Mouse (Mus musculus): ENCODE measurements around the gene Opcml. TPM values are rescaled to one million over a fixed set of nuclear protein-coding genes. Genes with fewer than 3 reads are reported as not detected.
A peak's percentile ranks its signal among the peaks of the same experiment; 100 is the strongest.

The Opcml gene
- total and polyA plus RNA-seq, 2 experiments from 2014 or later = 71.2 to 128 TPM

DNA sequence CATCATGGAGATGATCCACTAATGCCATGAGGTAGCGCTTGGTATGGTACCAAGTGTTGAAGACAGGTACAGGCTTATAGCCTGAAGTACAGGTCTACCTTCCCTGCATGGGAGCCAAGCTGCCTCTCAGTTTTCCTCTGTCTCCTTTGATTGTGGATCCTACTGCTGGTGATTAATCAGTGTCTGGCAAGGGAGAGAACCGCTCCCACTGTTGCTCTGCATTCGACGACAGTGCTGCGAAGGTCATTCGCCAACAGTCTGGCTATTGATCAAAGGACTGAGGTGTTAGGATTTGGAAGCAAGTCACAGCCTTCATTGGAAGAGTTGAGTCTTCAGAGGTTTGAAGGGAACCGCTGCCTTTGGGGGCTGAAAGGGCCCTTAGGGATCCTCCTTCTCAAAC, 495.8 kb downstream of the Opcml start:
- Histone ChIP-seq H3K4me2 (ENCODE audit: low read depth, low read length, poor library complexity, severe bottlenecking) (no peak overlapping the region), H3K9ac (replicated peaks; ENCODE audit: low read length, poor library complexity, severe bottlenecking) (no peak overlapping the region), H3K9me3 (ENCODE audit: low read length) (no peaks in the 10 kb centered on the region), H3K4me1 (ENCODE audit: insufficient read depth, low read length) (no peaks in the 10 kb centered on the region; the same call in none of the 2 replicates), H3K27me3 (ENCODE audit: insufficient read depth, low read length) (no peaks in the 10 kb centered on the region), H3K36me3 (ENCODE audit: insufficient read depth, low read length) (no peaks in the 10 kb centered on the region), H3K27ac (ENCODE audit: low read depth, low read length) (no peak overlapping the region), H3K4me3 (ENCODE audit: low read depth, low read length) (no peak overlapping the region)
- ATAC-seq (ENCODE audit: low FRiP score) (no peak), DNase-seq (ENCODE audit: low spot score) (no peak)
- no peak for TF ChIP-seq CTCF (IDR thresholded peaks at IDR 0.05)
- 89% methylated on average over 7 of the region's 7 CpGs for WGBS

- TF ChIP-seq CTCF (IDR thresholded peaks at IDR 0.05) = no peak
- H3K4me1 ChIP-seq (ENCODE audit: insufficient read depth, low read length) = no peaks in the 10 kb centered on the region; the same call in 1 of the 2 replicates
- no peak overlapping the region for H3K9ac ChIP-seq (replicated peaks; ENCODE audit: low read length, poor library complexity, severe bottlenecking)
- no peak overlapping the region for H3K27ac ChIP-seq (ENCODE audit: low read depth, low read length)
- no peaks in the 10 kb centered on the region for H3K27me3 ChIP-seq (ENCODE audit: insufficient read depth, low read length)
- ATAC-seq (ENCODE audit: low FRiP score) = no peak
- no peaks in the 10 kb centered on the region for H3K36me3 ChIP-seq (ENCODE audit: insufficient read depth, low read length)
- H3K9me3 ChIP-seq (ENCODE audit: low read length) = no peaks in the 10 kb centered on the region
- H3K4me3 ChIP-seq (ENCODE audit: low read depth, low read length) = no peak overlapping the region
- H3K4me2 ChIP-seq (ENCODE audit: low read depth, low read length, poor library complexity, severe bottlenecking) = no peak overlapping the region
- DNase-seq (ENCODE audit: low spot score) = no peak
- WGBS = 44% methylated on average over 2 of the region's 2 CpGs
These were observed 496.9 kb downstream of the Opcml start for GRCm38 (mm10) chr9:28287485-28287884.

- ATAC-seq (ENCODE audit: low FRiP score) = no peak
- TF ChIP-seq CTCF (IDR thresholded peaks at IDR 0.05) = no peak
- H3K9ac ChIP-seq (replicated peaks; ENCODE audit: low read length, poor library complexity, severe bottlenecking) = no peak overlapping the region
These were observed 499.2 kb downstream of the Opcml start for GRCm38 (mm10) chr9:28289696-28290330.

DNA sequence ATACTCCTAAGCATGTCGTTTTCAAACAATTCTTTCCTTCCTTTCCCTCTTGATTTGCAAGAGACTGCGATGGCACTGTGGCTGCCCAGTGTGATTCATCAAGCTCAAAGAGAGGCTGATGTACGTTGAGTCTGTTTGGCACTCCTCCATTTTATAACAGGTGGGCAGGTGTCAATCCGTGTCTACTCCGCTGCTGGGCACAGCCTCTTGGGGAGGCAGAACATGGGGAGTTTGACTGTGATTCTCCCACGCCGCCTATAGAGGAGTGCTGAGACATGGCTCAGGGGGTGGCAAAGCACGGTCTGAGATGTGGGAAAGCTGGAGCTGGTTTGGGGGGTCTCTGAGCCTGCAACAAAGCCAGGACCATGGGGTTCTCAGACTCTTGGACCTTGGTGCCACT, 513.1 kb downstream of the Opcml start:
- H3K27me3 ChIP-seq (ENCODE audit: insufficient read depth, low read length) = no peaks in the 10 kb centered on the region
- no peak overlapping the region for H3K4me2 ChIP-seq (ENCODE audit: low read depth, low read length, poor library complexity, severe bottlenecking)
- TF ChIP-seq CTCF (IDR thresholded peaks at IDR 0.05) = no peak
- H3K36me3 ChIP-seq (ENCODE audit: insufficient read depth, low read length) = no peaks in the 10 kb centered on the region
- no peaks in the 10 kb centered on the region for H3K4me1 ChIP-seq (ENCODE audit: insufficient read depth, low read length)
- ATAC-seq (ENCODE audit: low FRiP score) (no peak), DNase-seq (ENCODE audit: low spot score) (no peak)
- no peak overlapping the region for H3K9ac ChIP-seq (replicated peaks; ENCODE audit: low read length, poor library complexity, severe bottlenecking)
- WGBS = 84% methylated on average over 8 of the region's 8 CpGs
- H3K27ac ChIP-seq (ENCODE audit: low read depth, low read length) = no peak overlapping the region
- H3K4me3 ChIP-seq (ENCODE audit: low read depth, low read length) = no peak overlapping the region
- no peaks in the 10 kb centered on the region for H3K9me3 ChIP-seq (ENCODE audit: low read length)

More at GRCm38 (mm10) chr9:28289696-28290330, 499.2 kb downstream of the Opcml start:
- WGBS = 68% methylated on average over 1 of the region's 1 CpGs
- no peak overlapping the region for H3K4me3 ChIP-seq (ENCODE audit: low read depth, low read length)
- no peaks in the 10 kb centered on the region for H3K9me3 ChIP-seq (ENCODE audit: low read length)
- H3K4me2 ChIP-seq (ENCODE audit: low read depth, low read length, poor library complexity, severe bottlenecking) = no peak overlapping the region
- H3K36me3 ChIP-seq (ENCODE audit: insufficient read depth, low read length) = no peaks in the 10 kb centered on the region
- H3K27me3 ChIP-seq (ENCODE audit: insufficient read depth, low read length) = no peaks in the 10 kb centered on the region
- no peaks in the 10 kb centered on the region; the same call in 1 of the 2 replicates for H3K4me1 ChIP-seq (ENCODE audit: insufficient read depth, low read length)
- peak; percentile 29 for DNase-seq (ENCODE audit: low spot score)
- no peak overlapping the region for H3K27ac ChIP-seq (ENCODE audit: low read depth, low read length)

- no peak for TF ChIP-seq CTCF (IDR thresholded peaks at IDR 0.05)
- ATAC-seq (ENCODE audit: low FRiP score) (peak; percentile 52), DNase-seq (ENCODE audit: low spot score) (peak; percentile 12)
- Histone ChIP-seq H3K27ac (ENCODE audit: low read depth, low read length) (no peak overlapping the region), H3K9me3 (ENCODE audit: low read length) (no peaks in the 10 kb centered on the region), H3K4me2 (ENCODE audit: low read depth, low read length, poor library complexity, severe bottlenecking) (no peak overlapping the region), H3K9ac (replicated peaks; ENCODE audit: low read length, poor library complexity, severe bottlenecking) (no peak overlapping the region), H3K27me3 (ENCODE audit: insufficient read depth, low read length) (no peaks in the 10 kb centered on the region), H3K36me3 (ENCODE audit: insufficient read depth, low read length) (no peaks in the 10 kb centered on the region), H3K4me1 (ENCODE audit: insufficient read depth, low read length) (no peaks in the 10 kb centered on the region), H3K4me3 (ENCODE audit: low read depth, low read length) (no peak overlapping the region)
- WGBS = 51% methylated on average over 11 of the region's 11 CpGs
These were observed 516.0 kb downstream of the Opcml start for GRCm38 (mm10) chr9:28306364-28307121.

DNA sequence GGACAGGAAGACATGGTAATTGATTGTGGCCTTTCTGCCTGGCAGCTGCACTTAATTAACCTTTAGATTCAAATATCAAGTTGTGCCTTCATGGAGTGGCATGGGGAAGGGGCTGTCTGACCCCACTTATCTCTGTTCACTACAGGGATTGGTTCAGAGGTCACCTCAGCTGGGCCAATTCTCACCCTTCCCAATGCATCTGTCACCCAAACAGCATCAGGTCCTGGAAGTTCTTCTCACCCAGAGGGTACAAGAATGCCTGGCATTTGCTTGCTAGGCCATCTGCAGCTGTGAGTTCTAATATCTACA, 516.5 kb downstream of the Opcml start:
- H3K4me2 ChIP-seq (ENCODE audit: low read depth, low read length, poor library complexity, severe bottlenecking) = no peak overlapping the region
- ATAC-seq (ENCODE audit: low FRiP score) (no peak), DNase-seq (ENCODE audit: low spot score) (no peak)
- no peak overlapping the region for H3K27ac ChIP-seq (ENCODE audit: low read depth, low read length)
- H3K9ac ChIP-seq (replicated peaks; ENCODE audit: low read length, poor library complexity, severe bottlenecking) = no peak overlapping the region
- H3K9me3 ChIP-seq (ENCODE audit: low read length) = no peaks in the 10 kb centered on the region
- no peaks in the 10 kb centered on the region for H3K27me3 ChIP-seq (ENCODE audit: insufficient read depth, low read length)
- no peaks in the 10 kb centered on the region for H3K4me1 ChIP-seq (ENCODE audit: insufficient read depth, low read length)
- no peak overlapping the region for H3K4me3 ChIP-seq (ENCODE audit: low read depth, low read length)
- no peaks in the 10 kb centered on the region for H3K36me3 ChIP-seq (ENCODE audit: insufficient read depth, low read length)
- TF ChIP-seq CTCF (IDR thresholded peaks at IDR 0.05) = no peak
